Mouse (Mus musculus): ENCODE measurements around the gene Otud1. TPM values are rescaled to one million over a fixed set of nuclear protein-coding genes. Genes with fewer than 3 reads are reported as not detected.
A peak's percentile ranks its signal among the peaks of the same experiment; 100 is the strongest.

Gene Otud1
- polyA plus RNA-seq, 1 experiment from 2014 or later, result 6.2 TPM

GRCm38 (mm10) chr2:19657881-19658589 lies 483 bp downstream of the Otud1 start:
- H3K36me3 ChIP-seq, result no peaks in the 10 kb centered on the region
- peak overlapping the region; percentile 63 for H3K4me2 ChIP-seq
- H3K9ac ChIP-seq, result peak overlapping the region; percentile 91
- H3K4me1 ChIP-seq, result peaks cover 18% of the 10 kb centered on the region; the same call in 1 of the 2 replicates
- peak; percentile 86 for ATAC-seq (ENCODE audit: borderline replicate concordance, extremely low read depth, low FRiP score, low TSS enrichment)
- peak overlapping the region; percentile 97 for H3K27ac ChIP-seq
- no peaks in the 10 kb centered on the region for H3K9me3 ChIP-seq
- H3K27me3 ChIP-seq, result no peaks in the 10 kb centered on the region
- peak overlapping the region; percentile 89 for H3K4me3 ChIP-seq
- under 1% methylated on average over 88 of the region's 108 CpGs for WGBS

GRCm38 (mm10) chr2:19658661-19659384 lies 1.3 kb downstream of the Otud1 start:
- no peak; the same call in 1 of the 2 replicates for ATAC-seq (ENCODE audit: borderline replicate concordance, extremely low read depth, low FRiP score, low TSS enrichment)
- H3K27ac ChIP-seq, result peak overlapping the region; percentile 97
- no peaks in the 10 kb centered on the region for H3K36me3 ChIP-seq
- H3K4me2 ChIP-seq, result peak overlapping the region; percentile 63
- peak overlapping the region; percentile 89 for H3K4me3 ChIP-seq
- H3K9me3 ChIP-seq, result no peaks in the 10 kb centered on the region
- peak overlapping the region; percentile 91 for H3K9ac ChIP-seq
- WGBS, result 1% methylated on average over 49 of the region's 49 CpGs
- H3K4me1 ChIP-seq, result peaks cover 24% of the 10 kb centered on the region; the same call in 1 of the 2 replicates
- no peaks in the 10 kb centered on the region for H3K27me3 ChIP-seq

- Histone ChIP-seq H3K36me3 (no peaks in the 10 kb centered on the region), H3K27ac (no peak overlapping the region), H3K9me3 (no peaks in the 10 kb centered on the region), H3K27me3 (no peaks in the 10 kb centered on the region), H3K4me1 (peaks cover 40% of the 10 kb centered on the region), H3K4me2 (peak overlapping the region; percentile 31), H3K9ac (no peak overlapping the region), H3K4me3 (no peak overlapping the region)
- no peak for ATAC-seq (ENCODE audit: borderline replicate concordance, extremely low read depth, low FRiP score, low TSS enrichment)
Observed at GRCm38 (mm10) chr2:19660875-19661274, 3.3 kb downstream of the Otud1 start.

- WGBS, result 53% methylated on average over 4 of the region's 4 CpGs
- H3K27ac ChIP-seq, result peak overlapping the region; percentile 25
Observed at GRCm38 (mm10) chr2:19663146-19663848, 5.7 kb downstream of the Otud1 start.

GRCm38 (mm10) chr2:19664147-19664546 lies 6.6 kb downstream of the Otud1 start:
- no peaks in the 10 kb centered on the region for H3K9me3 ChIP-seq
- ATAC-seq (ENCODE audit: borderline replicate concordance, extremely low read depth, low FRiP score, low TSS enrichment), result peak; percentile 63; the same call in 1 of the 2 replicates
- peaks cover 42% of the 10 kb centered on the region for H3K4me1 ChIP-seq
- WGBS, result 25% methylated on average over 6 of the region's 6 CpGs
- H3K9ac ChIP-seq, result no peak overlapping the region
- no peaks in the 10 kb centered on the region for H3K36me3 ChIP-seq
- H3K27ac ChIP-seq, result peak overlapping the region; percentile 80
- peak overlapping the region; percentile 16; the same call in 1 of the 2 replicates for H3K4me2 ChIP-seq
- H3K27me3 ChIP-seq, result no peaks in the 10 kb centered on the region
- H3K4me3 ChIP-seq, result no peak overlapping the region

More at GRCm38 (mm10) chr2:19663146-19663848, 5.7 kb downstream of the Otud1 start:
- Histone ChIP-seq H3K4me1 (peaks cover 44% of the 10 kb centered on the region), H3K9ac (no peak overlapping the region), H3K9me3 (no peaks in the 10 kb centered on the region), H3K4me3 (no peak overlapping the region), H3K4me2 (no peak overlapping the region), H3K36me3 (no peaks in the 10 kb centered on the region), H3K27me3 (no peaks in the 10 kb centered on the region)
- ATAC-seq (ENCODE audit: borderline replicate concordance, extremely low read depth, low FRiP score, low TSS enrichment), result no peak

GRCm38 (mm10) chr2:19664555-19665475 lies 7.3 kb downstream of the Otud1 start:
- no peak overlapping the region for H3K9ac ChIP-seq
- peak overlapping the region; percentile 16; the same call in 1 of the 2 replicates for H3K4me2 ChIP-seq
- H3K4me1 ChIP-seq, result peaks cover 38% of the 10 kb centered on the region
- H3K27ac ChIP-seq, result peak overlapping the region; percentile 80
- WGBS, result 16% methylated on average over 7 of the region's 7 CpGs
- no peaks in the 10 kb centered on the region for H3K9me3 ChIP-seq
- H3K27me3 ChIP-seq, result no peaks in the 10 kb centered on the region
- H3K4me3 ChIP-seq, result no peak overlapping the region
- ATAC-seq (ENCODE audit: borderline replicate concordance, extremely low read depth, low FRiP score, low TSS enrichment), result peak; percentile 90
- no peaks in the 10 kb centered on the region for H3K36me3 ChIP-seq

- H3K4me1 ChIP-seq, result peaks cover 37% of the 10 kb centered on the region
Observed at GRCm38 (mm10) chr2:19665841-19666240, 8.3 kb downstream of the Otud1 start.

GRCm38 (mm10) chr2:19670851-19671688 lies 13.5 kb downstream of the Otud1 start:
- no peak overlapping the region for H3K4me2 ChIP-seq

More at GRCm38 (mm10) chr2:19665841-19666240, 8.3 kb downstream of the Otud1 start:
- no peaks in the 10 kb centered on the region for H3K36me3 ChIP-seq
- H3K9ac ChIP-seq, result no peak overlapping the region
- H3K27ac ChIP-seq, result peak overlapping the region; percentile 80
- peak; percentile 61 for ATAC-seq (ENCODE audit: borderline replicate concordance, extremely low read depth, low FRiP score, low TSS enrichment)
- H3K4me3 ChIP-seq, result no peak overlapping the region
- 24% methylated on average over 3 of the region's 3 CpGs for WGBS
- no peak overlapping the region for H3K4me2 ChIP-seq
- H3K27me3 ChIP-seq, result no peaks in the 10 kb centered on the region
- no peaks in the 10 kb centered on the region for H3K9me3 ChIP-seq

GRCm38 (mm10) chr2:19682997-19683396 lies 25.4 kb downstream of the Otud1 start:
- Histone ChIP-seq H3K4me2 (no peak overlapping the region), H3K4me3 (no peak overlapping the region), H3K27ac (no peak overlapping the region), H3K27me3 (no peaks in the 10 kb centered on the region), H3K9me3 (no peaks in the 10 kb centered on the region), H3K9ac (no peak overlapping the region), H3K4me1 (0 out of 2 replicates have a peak, but pooled peaks cover 3% of the 10 kb centered on the region), H3K36me3 (no peaks in the 10 kb centered on the region)
- no peak for ATAC-seq (ENCODE audit: borderline replicate concordance, extremely low read depth, low FRiP score, low TSS enrichment)
- whole genome bisulfite sequencing, result 42% methylated on average over 3 of the region's 3 CpGs

More at GRCm38 (mm10) chr2:19670851-19671688, 13.5 kb downstream of the Otud1 start:
- Histone ChIP-seq H3K27ac (no peak overlapping the region), H3K4me1 (peaks cover 5% of the 10 kb centered on the region; the same call in 1 of the 2 replicates), H3K9ac (no peak overlapping the region), H3K36me3 (no peaks in the 10 kb centered on the region), H3K9me3 (no peaks in the 10 kb centered on the region), H3K4me3 (no peak overlapping the region), H3K27me3 (no peaks in the 10 kb centered on the region)
- 64% methylated on average over 13 of the region's 13 CpGs for WGBS
- ATAC-seq (ENCODE audit: borderline replicate concordance, extremely low read depth, low FRiP score, low TSS enrichment), result no peak

- Histone ChIP-seq H3K9ac (no peak overlapping the region), H3K4me1 (0 out of 2 replicates have a peak, but pooled peaks cover 3% of the 10 kb centered on the region), H3K36me3 (no peaks in the 10 kb centered on the region), H3K4me3 (no peak overlapping the region), H3K27me3 (no peaks in the 10 kb centered on the region), H3K27ac (no peak overlapping the region), H3K9me3 (no peaks in the 10 kb centered on the region), H3K4me2 (no peak overlapping the region)
- 40% methylated on average over 14 of the region's 14 CpGs for WGBS
- ATAC-seq (ENCODE audit: borderline replicate concordance, extremely low read depth, low FRiP score, low TSS enrichment), result no peak
Observed at GRCm38 (mm10) chr2:19685489-19686147, 28.1 kb downstream of the Otud1 start.
